Mouse (Mus musculus): ENCODE data around the gene Sv2a. TPM values are rescaled to one million over a fixed set of nuclear protein-coding genes. Genes with fewer than 3 reads are reported as not detected.
"Not testable (repeated sequence)": the region's sequence is repeated elsewhere in the genome, so short reads cannot be mapped to it uniquely, and the experiment has no call there.

Sv2a gene
- total and polyA plus RNA-seq, 2 experiments from 2014 or later, result 10.8 to 15.4 TPM

DNA sequence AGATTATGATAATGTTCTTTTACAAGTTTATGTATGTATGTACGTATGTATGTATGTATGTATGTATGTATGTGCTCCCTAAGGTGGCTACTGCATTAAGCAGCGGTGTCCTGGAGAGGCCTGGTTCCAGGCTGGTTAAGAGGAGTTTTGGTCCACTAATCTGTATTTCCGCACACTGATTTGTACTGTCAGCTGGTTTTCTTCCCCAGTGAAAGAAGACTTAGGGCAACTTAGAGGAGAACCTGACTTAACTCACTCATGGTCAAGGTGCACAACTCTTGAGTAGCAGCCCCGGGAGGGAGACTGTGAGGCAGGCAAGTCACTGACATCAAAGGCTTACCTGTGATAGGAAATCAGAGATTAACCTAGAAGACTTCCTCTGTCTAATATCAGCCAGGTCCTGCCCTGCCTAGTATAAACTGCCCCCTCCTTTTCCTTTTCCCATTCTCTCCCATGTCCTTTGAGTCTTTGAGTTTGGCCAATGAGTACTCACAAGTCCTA, 55.9 kb downstream of the Sv2a start:
- WGBS, result 81% methylated on average over 4 of the region's 4 CpGs
- DNase-seq (ENCODE audit: low spot score) (no peak), ATAC-seq (ENCODE audit: insufficient read depth, low read depth) (no peak)
- Histone ChIP-seq H3K9me3 (replicated peaks; ENCODE audit: control insufficient read depth, low read length) (no peaks in the 10 kb centered on the region), H3K36me3 (replicated peaks; ENCODE audit: control insufficient read depth, insufficient read depth, low read length) (no peaks in the 10 kb centered on the region), H3K27ac (ENCODE audit: low read depth) (0 out of 2 replicates have a peak overlapping the region, but pooled peaks have one; percentile 16), H3K4me3 (ENCODE audit: low read depth, low read length) (peak overlapping the region; percentile 40), H3K4me2 (ENCODE audit: low read depth, low read length) (peak overlapping the region; percentile 53), H3K9ac (replicated peaks; ENCODE audit: low read depth, low read length) (peak overlapping the region; percentile 36; the same call in 1 of the 2 replicates), H3K27me3 (ENCODE audit: control insufficient read depth, insufficient read depth, low read length) (no peaks in the 10 kb centered on the region), H3K4me1 (ENCODE audit: control insufficient read depth, insufficient read depth) (peaks cover 16% of the 10 kb centered on the region)
- no peak for TF ChIP-seq EP300 (IDR thresholded peaks at IDR 0.05; ENCODE audit: low read depth)
- TF ChIP-seq CTCF (IDR thresholded peaks at IDR 0.05; ENCODE audit: low read depth), result no peak

DNA sequence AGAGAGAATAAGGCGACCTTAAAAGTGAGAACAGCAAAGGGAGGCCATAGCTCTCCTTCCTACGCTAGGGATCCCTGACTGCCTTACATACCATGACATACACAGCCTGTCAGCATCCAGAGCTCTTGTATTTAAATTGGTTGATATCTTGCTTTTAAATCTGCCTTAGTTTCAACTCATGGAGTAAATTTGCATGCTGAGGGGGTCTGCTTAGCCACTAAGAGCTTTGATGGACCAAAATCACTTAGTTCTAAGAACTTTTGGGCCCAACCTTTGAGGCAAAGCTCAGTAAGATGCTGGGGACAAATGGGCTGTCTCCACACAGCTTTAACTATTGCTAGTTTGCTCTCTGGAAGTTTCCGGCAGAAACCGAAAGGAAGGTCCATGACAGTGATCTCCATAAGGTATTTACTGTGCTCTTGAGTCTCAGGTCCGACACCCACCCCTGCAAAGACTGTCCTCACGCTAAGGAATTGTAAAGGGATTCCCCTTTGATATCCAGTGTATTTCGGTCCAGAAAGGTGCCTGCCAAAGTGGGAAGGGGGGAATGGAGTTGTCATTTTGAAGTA, 56.5 kb downstream of the Sv2a start:
- H3K9me3 ChIP-seq (replicated peaks; ENCODE audit: control insufficient read depth, low read length), result no peaks in the 10 kb centered on the region
- 0 out of 2 replicates have a peak overlapping the region, but pooled peaks have one; percentile 16 for H3K27ac ChIP-seq (ENCODE audit: low read depth)
- peak overlapping the region; percentile 36 for H3K9ac ChIP-seq (replicated peaks; ENCODE audit: low read depth, low read length)
- no peak for TF ChIP-seq CTCF (IDR thresholded peaks at IDR 0.05; ENCODE audit: low read depth)
- DNase-seq (ENCODE audit: low spot score), result no peak
- peaks cover 16% of the 10 kb centered on the region for H3K4me1 ChIP-seq (ENCODE audit: control insufficient read depth, insufficient read depth)
- no peaks in the 10 kb centered on the region for H3K36me3 ChIP-seq (replicated peaks; ENCODE audit: control insufficient read depth, insufficient read depth, low read length)
- no peaks in the 10 kb centered on the region for H3K27me3 ChIP-seq (ENCODE audit: control insufficient read depth, insufficient read depth, low read length)
- peak overlapping the region; percentile 53 for H3K4me2 ChIP-seq (ENCODE audit: low read depth, low read length)
- ATAC-seq (ENCODE audit: insufficient read depth, low read depth), result no peak
- 25% methylated on average over 7 of the region's 7 CpGs for WGBS
- H3K4me3 ChIP-seq (ENCODE audit: low read depth, low read length), result peak overlapping the region; percentile 40

DNA sequence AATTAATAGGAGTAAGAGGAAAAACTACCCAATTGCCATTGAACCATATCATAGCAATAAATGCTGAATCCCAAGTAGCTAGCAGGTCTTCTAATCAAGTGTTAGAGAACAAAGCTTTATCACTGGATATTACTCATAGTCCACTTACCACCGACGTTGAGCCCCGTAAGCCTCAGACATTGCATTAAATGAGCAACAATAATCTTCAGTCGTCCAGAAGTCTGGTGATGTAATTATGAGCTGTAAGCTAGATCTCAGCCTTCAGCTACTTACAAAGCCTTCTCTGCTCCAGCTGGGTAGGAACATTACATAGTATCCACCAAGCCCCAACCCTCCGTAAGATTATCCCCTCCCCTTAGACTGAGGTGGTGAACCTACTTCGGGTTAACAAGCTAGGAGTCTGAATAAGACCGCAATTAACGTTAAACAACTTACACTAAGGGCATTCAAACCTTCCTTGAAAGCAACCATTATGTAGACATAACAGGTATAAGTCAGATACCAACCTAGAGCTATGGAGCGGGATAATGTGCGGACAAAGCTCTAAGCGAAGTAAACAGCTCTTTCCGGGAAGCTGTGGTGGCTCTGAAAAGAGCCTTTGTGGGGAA, 57.1 kb downstream of the Sv2a start:
- peak overlapping the region; percentile 40 for H3K4me3 ChIP-seq (ENCODE audit: low read depth, low read length)
- H3K4me2 ChIP-seq (ENCODE audit: low read depth, low read length), result peak overlapping the region; percentile 53
- H3K9ac ChIP-seq (replicated peaks; ENCODE audit: low read depth, low read length), result peak overlapping the region; percentile 36
- no peaks in the 10 kb centered on the region for H3K36me3 ChIP-seq (replicated peaks; ENCODE audit: control insufficient read depth, insufficient read depth, low read length)
- TF ChIP-seq CTCF (IDR thresholded peaks at IDR 0.05; ENCODE audit: low read depth), result no peak
- no peak for TF ChIP-seq EP300 (IDR thresholded peaks at IDR 0.05; ENCODE audit: low read depth)
- no peak for ATAC-seq (ENCODE audit: insufficient read depth, low read depth)
- H3K4me1 ChIP-seq (ENCODE audit: control insufficient read depth, insufficient read depth), result peaks cover 16% of the 10 kb centered on the region
- H3K9me3 ChIP-seq (replicated peaks; ENCODE audit: control insufficient read depth, low read length), result no peaks in the 10 kb centered on the region
- DNase-seq (ENCODE audit: low spot score), result no peak
- WGBS, result 2% methylated on average over 12 of the region's 12 CpGs
- peak overlapping the region; percentile 39; the same call in 1 of the 2 replicates for H3K27ac ChIP-seq (ENCODE audit: low read depth)
- H3K27me3 ChIP-seq (ENCODE audit: control insufficient read depth, insufficient read depth, low read length), result no peaks in the 10 kb centered on the region

DNA sequence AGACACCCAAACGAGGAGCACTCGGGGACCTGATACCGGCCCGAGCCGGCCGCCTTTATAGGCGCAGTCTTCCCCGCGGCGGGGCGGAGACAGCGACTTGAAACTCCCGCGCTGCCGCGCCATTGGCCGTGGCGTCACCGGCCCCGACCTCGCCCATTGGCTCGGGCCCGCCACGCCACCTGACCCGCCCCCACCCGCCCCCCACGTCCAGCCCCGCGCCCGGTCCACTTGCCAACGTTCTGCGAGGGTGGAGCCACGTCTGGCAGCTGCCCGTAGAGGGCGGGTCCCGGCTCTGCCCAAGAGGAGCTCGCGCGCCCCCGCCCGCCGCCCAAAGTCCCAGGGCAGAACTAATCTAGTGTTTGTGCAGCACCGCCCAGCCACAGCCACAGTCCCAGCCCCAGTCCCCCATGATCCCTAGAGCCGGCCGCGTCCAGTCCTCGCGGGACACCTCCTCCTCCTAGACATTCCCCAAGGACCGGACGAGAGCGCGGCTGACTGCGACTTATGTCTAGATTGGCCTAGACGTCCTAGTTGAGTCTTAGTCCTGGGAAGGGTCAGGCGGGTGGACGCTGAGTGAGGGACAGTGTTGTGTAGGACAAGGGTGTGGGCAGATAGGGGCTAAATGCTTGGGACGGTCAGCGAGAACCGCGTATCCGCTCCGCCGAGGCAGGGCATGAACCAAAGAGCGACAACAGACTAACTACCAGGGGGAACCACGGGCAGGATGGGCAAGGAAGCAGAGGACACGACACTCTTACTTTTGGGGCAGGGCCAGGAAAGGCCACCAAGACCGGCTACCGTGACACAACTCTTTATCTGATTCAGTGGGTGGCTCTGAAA, 58.2 kb downstream of the Sv2a start, which contains the start of gene Hist2h3c2:
TSS of gene Hist2h3c2 (minus strand) at position 174 of the 840 bp plus-strand sequence.
- 0% methylated on average over 10 of the region's 68 CpGs for WGBS
- not testable (repeated sequence) for H3K9me3 ChIP-seq (replicated peaks; ENCODE audit: control insufficient read depth, low read length); DNase-seq (ENCODE audit: low spot score); H3K27me3 ChIP-seq (ENCODE audit: control insufficient read depth, insufficient read depth, low read length); H3K36me3 ChIP-seq (replicated peaks; ENCODE audit: control insufficient read depth, insufficient read depth, low read length)
- peak; percentile 90 for ATAC-seq (ENCODE audit: insufficient read depth, low read depth)
- Histone ChIP-seq H3K4me1 (ENCODE audit: control insufficient read depth, insufficient read depth) (peaks cover 24% of the 10 kb centered on the region), H3K27ac (ENCODE audit: low read depth) (peak within 1 kb of the TSS; percentile 85), H3K4me2 (ENCODE audit: low read depth, low read length) (peak within 1 kb of the TSS; percentile 53), H3K9ac (replicated peaks; ENCODE audit: low read depth, low read length) (peak within 1 kb of the TSS; percentile 36), H3K4me3 (ENCODE audit: low read depth, low read length) (peak within 1 kb of the TSS; percentile 40)

DNA sequence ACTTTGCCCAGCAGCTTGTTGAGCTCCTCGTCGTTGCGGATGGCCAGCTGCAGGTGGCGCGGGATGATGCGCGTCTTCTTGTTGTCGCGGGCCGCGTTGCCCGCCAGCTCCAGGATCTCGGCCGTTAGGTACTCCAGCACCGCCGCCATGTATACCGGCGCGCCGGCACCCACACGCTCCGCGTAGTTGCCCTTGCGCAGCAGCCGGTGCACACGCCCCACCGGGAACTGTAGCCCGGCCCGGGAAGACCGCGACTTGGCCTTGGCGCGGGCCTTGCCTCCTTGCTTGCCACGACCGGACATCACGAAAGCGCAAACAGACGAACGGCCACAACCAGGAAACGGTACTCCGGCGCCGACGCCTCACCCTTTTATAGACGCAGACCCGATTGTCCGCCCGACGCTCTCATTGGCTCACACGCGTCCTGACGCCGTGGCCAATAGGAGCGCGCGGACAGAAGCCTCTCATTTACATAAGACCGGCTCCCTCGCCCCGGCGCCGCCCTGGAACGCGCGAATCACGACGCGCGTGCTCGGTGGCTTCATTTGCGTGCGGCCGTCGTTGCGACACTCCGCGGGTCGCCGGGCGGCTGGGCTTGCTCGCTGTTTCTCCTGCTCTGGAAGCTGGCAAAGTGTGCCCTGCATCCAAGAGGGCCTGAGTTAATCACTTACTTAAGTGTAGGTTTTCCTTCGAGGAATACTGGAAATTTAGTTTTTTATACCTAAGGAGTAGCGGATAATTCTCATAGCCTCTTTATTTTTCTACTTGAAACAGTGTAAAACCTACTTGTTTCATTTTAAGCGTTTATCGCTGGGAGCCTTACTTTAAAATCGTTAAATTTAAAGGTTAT, 59.2 kb downstream of the Sv2a start, which contains the start of gene Hist2h2aa2:
TSS of gene Hist2h2aa2 (minus strand) at position 328 of the 850 bp plus-strand sequence.
- peak; percentile 82 for DNase-seq (ENCODE audit: low spot score)
- whole genome bisulfite sequencing, result 7% methylated on average over 17 of the region's 85 CpGs
- H3K9me3 ChIP-seq (replicated peaks; ENCODE audit: control insufficient read depth, low read length); H3K27me3 ChIP-seq (ENCODE audit: control insufficient read depth, insufficient read depth, low read length); H3K36me3 ChIP-seq (replicated peaks; ENCODE audit: control insufficient read depth, insufficient read depth, low read length): not testable (repeated sequence)
- Histone ChIP-seq H3K27ac (ENCODE audit: low read depth) (peak within 1 kb of the TSS; percentile 85), H3K4me2 (ENCODE audit: low read depth, low read length) (peak within 1 kb of the TSS; percentile 53; the same call in 1 of the 2 replicates), H3K4me3 (ENCODE audit: low read depth, low read length) (peak within 1 kb of the TSS; percentile 35), H3K4me1 (ENCODE audit: control insufficient read depth, insufficient read depth) (peaks cover 30% of the 10 kb centered on the region), H3K9ac (replicated peaks; ENCODE audit: low read depth, low read length) (peak within 1 kb of the TSS; percentile 37)
- peak; percentile 80 for ATAC-seq (ENCODE audit: insufficient read depth, low read depth)
